Mouse (Mus musculus): ENCODE data around the gene Pdzk1ip1.

Pdzk1ip1 gene

GRCm38 (mm10) chr4:115075204-115075915 is 13.1 kb upstream of the Pdzk1ip1 start:
- no peak for DNase-seq (ENCODE audit: low read depth, low spot score)

GRCm38 (mm10) chr4:115078892-115079820 is 9.4 kb upstream of the Pdzk1ip1 start:
- DNase-seq (ENCODE audit: low read depth, low spot score) = no peak

GRCm38 (mm10) chr4:115079821-115080349 is 8.6 kb upstream of the Pdzk1ip1 start:
- no peak for DNase-seq (ENCODE audit: low read depth, low spot score)

- no peak for DNase-seq (ENCODE audit: low read depth, low spot score)
Measured at GRCm38 (mm10) chr4:115083031-115083430, 5.5 kb upstream of the Pdzk1ip1 start.

- DNase-seq (ENCODE audit: low read depth, low spot score) = peak; percentile 65
Measured at GRCm38 (mm10) chr4:115085522-115086095, 2.9 kb upstream of the Pdzk1ip1 start.

- DNase-seq (ENCODE audit: low read depth, low spot score) = no peak
Measured at GRCm38 (mm10) chr4:115086257-115086656, 2.3 kb upstream of the Pdzk1ip1 start.

- no peak for DNase-seq (ENCODE audit: low read depth, low spot score)
Measured at GRCm38 (mm10) chr4:115086763-115087415, 1.6 kb upstream of the Pdzk1ip1 start.

- no peak for DNase-seq (ENCODE audit: low read depth, low spot score)
Measured at GRCm38 (mm10) chr4:115090592-115090991, 2.1 kb downstream of the Pdzk1ip1 start.

- DNase-seq (ENCODE audit: low read depth, low spot score) = no peak
Measured at GRCm38 (mm10) chr4:115091806-115092205, 3.3 kb downstream of the Pdzk1ip1 start.

- DNase-seq (ENCODE audit: low read depth, low spot score) = no peak
Measured at GRCm38 (mm10) chr4:115093331-115093864, 4.9 kb downstream of the Pdzk1ip1 start.

GRCm38 (mm10) chr4:115094056-115094455 is 5.5 kb downstream of the Pdzk1ip1 start:
- no peak for DNase-seq (ENCODE audit: low read depth, low spot score)

- no peak for DNase-seq (ENCODE audit: low read depth, low spot score)
Measured at GRCm38 (mm10) chr4:115095671-115096434, 7.3 kb downstream of the Pdzk1ip1 start.

- no peak for DNase-seq (ENCODE audit: low read depth, low spot score)
Measured at GRCm38 (mm10) chr4:115096435-115097145, 8.1 kb downstream of the Pdzk1ip1 start.

- peak; percentile 43 for DNase-seq (ENCODE audit: low read depth, low spot score)
Measured at GRCm38 (mm10) chr4:115097146-115097496, 8.6 kb downstream of the Pdzk1ip1 start.

GRCm38 (mm10) chr4:115101682-115102081 is 13.2 kb downstream of the Pdzk1ip1 start:
- peak; percentile 84 for DNase-seq (ENCODE audit: low read depth, low spot score)

GRCm38 (mm10) chr4:115103510-115103909 is 15.0 kb downstream of the Pdzk1ip1 start:
- DNase-seq (ENCODE audit: low read depth, low spot score) = peak; percentile 72

- no peak for DNase-seq (ENCODE audit: low read depth, low spot score)
Measured at GRCm38 (mm10) chr4:115111167-115111566, 22.7 kb downstream of the Pdzk1ip1 start.

GRCm38 (mm10) chr4:115113266-115113665 is 24.8 kb downstream of the Pdzk1ip1 start:
- no peak for DNase-seq (ENCODE audit: low read depth, low spot score)

GRCm38 (mm10) chr4:115119642-115120041 is 31.1 kb downstream of the Pdzk1ip1 start:
- no peak for DNase-seq (ENCODE audit: low read depth, low spot score)

- no peak for DNase-seq (ENCODE audit: low read depth, low spot score)
Measured at GRCm38 (mm10) chr4:115121162-115121561, 32.7 kb downstream of the Pdzk1ip1 start.

Data from 3T3-L1 (cell line).